Mouse (Mus musculus) spleen, adult 2 months (tissue): Measurements from ENCODE around the gene Ube2v1. TPM values are rescaled to one million over a fixed set of nuclear protein-coding genes. Genes with fewer than 3 reads are reported as not detected.
A peak's percentile ranks its signal among the peaks of the same experiment; 100 is the strongest.

Source experiments
- DNase-seq, 2 experiments: peaks; one replicate each; pipeline versions ENCODE4 v3.0.0 to v3.0.0-alpha.2; 2012 to 2021; ENCODE audit warnings: low spot score in 2 of 2, low read depth in 1 of 2
- H3K27ac ChIP-seq: fragments of 200-500 bp; 2 replicates; pipeline ENCODE4 v1.5.1; 2012; ENCODE audit warnings: low read length, inconsistent platforms; ENCODE audit not compliant: insufficient read depth
- H3K27me3 ChIP-seq: fragments of 200-500 bp; 2 replicates; pipeline ENCODE4 v1.6.1; 2012; ENCODE audit warnings: mild to moderate bottlenecking, moderate library complexity, low read length, inconsistent platforms; ENCODE audit not compliant: control insufficient read depth, insufficient read depth
- H3K36me3 ChIP-seq: fragments of 200-500 bp; 2 replicates; pipeline ENCODE4 v1.6.1; 2012; ENCODE audit warnings: mild to moderate bottlenecking, low read length, inconsistent platforms; ENCODE audit not compliant: control insufficient read depth, insufficient read depth
- H3K4me1 ChIP-seq: fragments of 200-500 bp; 2 replicates; pipeline ENCODE4 v1.6.1; 2011; ENCODE audit warnings: inconsistent platforms; ENCODE audit not compliant: control insufficient read depth, insufficient read depth, insufficient read length
- H3K4me3 ChIP-seq: fragments of 200-500 bp; 2 replicates; pipeline ENCODE4 v1.5.1; 2011; ENCODE audit warnings: mild to moderate bottlenecking, inconsistent platforms; ENCODE audit not compliant: insufficient read depth, insufficient read length; ENCODE audit errors: extremely low read depth
- CTCF ChIP-seq: fragments of 200-500 bp; IDR thresholded peaks from 2 replicates; pipeline ENCODE4 v1.5.1; 2011; ENCODE audit warnings: mild to moderate bottlenecking, inconsistent platforms; ENCODE audit not compliant: insufficient read depth, insufficient read length, insufficient replicate concordance; ENCODE audit errors: extremely low read depth
- POLR2A ChIP-seq: fragments of 200-500 bp; IDR thresholded peaks from 2 replicates; pipeline ENCODE4 v1.6.1; 2011; ENCODE audit warnings: low read depth, low read length, inconsistent platforms
- WGBS: fragments of 180-500 bp; shearing (Covaris S2); methylation state at CpG from one replicate; pipeline ENCODE4 v1.1.7; 2018; 5-methylcytosine and 5-hydroxymethylcytosine counted together
- polyA plus RNA-seq: library from polyadenylated mRNA; depleted of rRNA; stranded (reverse); fragments of >200 nt; gene quantifications from 2 replicates; pipeline ENCODE4 v1.2.3, GENCODE M21; 2012

Ube2v1 gene
- polyA plus RNA-seq, 1 experiment, result 85.2 TPM

DNA sequence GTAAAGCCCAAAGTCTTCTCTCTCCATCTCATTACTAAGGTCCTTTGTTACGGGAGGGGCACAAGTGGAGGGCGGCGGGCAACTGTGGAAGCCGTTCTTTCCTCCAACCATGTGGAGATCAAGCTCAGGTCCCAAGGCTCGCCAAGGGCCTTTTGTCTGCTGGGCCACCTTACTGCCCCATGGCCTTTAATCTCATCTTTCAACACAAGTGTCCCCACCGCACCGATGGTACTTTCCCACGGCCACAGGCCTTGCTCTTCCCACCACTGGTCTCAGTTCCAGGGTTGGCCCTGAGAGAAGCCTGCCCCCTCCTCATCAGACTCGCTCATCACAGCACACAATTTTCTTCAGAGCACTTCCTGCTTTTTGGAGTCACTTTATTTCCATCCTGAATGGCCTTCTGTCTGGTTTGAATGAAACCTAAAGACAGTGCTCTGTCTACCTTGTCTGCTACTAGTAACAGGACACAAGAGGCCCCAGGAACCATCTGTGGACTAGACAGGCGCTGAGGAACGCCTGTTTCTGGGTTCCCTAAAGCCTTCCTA lies 2.2 kb downstream of the Ube2v1 start:
- DNase-seq, result no peak
- H3K27ac ChIP-seq, result peak overlapping the region; percentile 43; the same call in 1 of the 2 replicates
- TF ChIP-seq CTCF (no peak), POLR2A (no peak)
- WGBS, result 79% methylated on average over 11 of the region's 11 CpGs
- no peak overlapping the region for H3K4me3 ChIP-seq
- no peaks in the 10 kb centered on the region for H3K36me3 ChIP-seq
- H3K4me1 ChIP-seq, result peaks cover 20% of the 10 kb centered on the region; the same call in 1 of the 2 replicates
- no peaks in the 10 kb centered on the region for H3K27me3 ChIP-seq

DNA sequence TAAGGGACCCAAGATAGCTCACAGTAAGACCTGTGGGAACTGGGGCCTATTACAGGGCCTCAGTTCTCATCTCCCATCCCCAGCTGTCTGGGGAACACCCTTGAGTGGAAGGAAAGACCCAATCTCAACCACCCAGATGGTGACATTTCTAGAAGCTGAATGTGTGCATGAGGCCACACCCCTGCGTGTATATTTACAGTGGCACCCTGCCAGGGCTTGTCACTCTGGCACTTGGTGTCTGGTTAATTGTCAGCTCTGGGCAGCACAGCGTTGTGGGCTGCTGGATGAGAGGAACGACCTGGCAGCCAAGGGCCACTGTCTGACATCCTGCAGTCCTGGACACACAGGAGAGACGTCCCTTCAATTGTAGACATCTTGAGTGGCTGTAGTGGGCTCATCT lies 3.0 kb downstream of the Ube2v1 start:
- no peaks in the 10 kb centered on the region for H3K27me3 ChIP-seq
- peak overlapping the region; percentile 25; the same call in 1 of the 2 replicates for H3K27ac ChIP-seq
- peaks cover 18% of the 10 kb centered on the region; the same call in 1 of the 2 replicates for H3K4me1 ChIP-seq
- no peaks in the 10 kb centered on the region for H3K36me3 ChIP-seq
- DNase-seq, result no peak
- 61% methylated on average over 4 of the region's 4 CpGs for WGBS
- TF ChIP-seq CTCF (no peak), POLR2A (no peak)
- no peak overlapping the region for H3K4me3 ChIP-seq

DNA sequence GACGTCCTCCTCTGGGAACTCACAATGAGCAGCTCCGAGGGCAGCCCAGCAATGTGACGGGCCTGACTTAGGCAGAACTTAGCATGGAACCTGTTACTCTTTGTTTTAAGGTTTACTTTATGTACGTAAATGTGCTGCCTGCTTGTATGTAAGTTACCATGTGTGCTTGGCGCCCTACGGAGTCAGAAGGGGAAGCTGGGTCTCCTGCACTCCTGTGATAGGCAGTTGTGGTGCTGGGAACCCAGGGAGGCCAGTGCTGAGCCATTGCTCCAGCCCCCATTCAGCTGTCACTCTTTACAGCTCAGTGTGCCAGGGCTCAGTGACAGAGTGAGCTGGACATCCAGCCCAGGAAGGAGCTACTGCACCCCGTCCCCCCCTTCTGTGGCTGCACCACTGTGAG lies 4.9 kb downstream of the Ube2v1 start:
- peaks cover 19% of the 10 kb centered on the region; the same call in 1 of the 2 replicates for H3K4me1 ChIP-seq
- no peaks in the 10 kb centered on the region for H3K36me3 ChIP-seq
- no peak for TF ChIP-seq POLR2A
- no peak for TF ChIP-seq CTCF
- 83% methylated on average over 7 of the region's 7 CpGs for WGBS
- H3K4me3 ChIP-seq, result no peak overlapping the region
- no peaks in the 10 kb centered on the region for H3K27me3 ChIP-seq
- no peak for DNase-seq
- H3K27ac ChIP-seq, result no peak overlapping the region

DNA sequence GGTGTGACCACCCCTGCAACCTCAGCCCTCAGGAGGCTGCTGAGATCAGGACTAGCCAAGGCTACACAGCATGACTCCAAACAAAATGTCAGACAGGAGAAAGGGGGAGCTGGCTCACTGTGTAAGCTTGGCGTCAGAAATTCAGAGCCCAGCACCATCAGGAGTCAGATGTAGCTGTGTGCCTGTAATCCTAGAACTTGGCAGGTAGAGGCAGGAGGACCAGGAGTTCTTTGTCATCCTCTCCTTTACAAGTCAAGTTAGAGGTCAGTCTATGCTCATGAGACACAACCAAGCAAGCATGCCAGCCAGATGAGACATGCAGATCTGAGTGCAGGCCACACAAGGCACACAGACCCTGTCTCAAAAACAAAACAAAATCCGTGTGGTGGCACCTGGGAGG lies 6.2 kb downstream of the Ube2v1 start:
- no peak for TF ChIP-seq POLR2A
- no peak for TF ChIP-seq CTCF
- Histone ChIP-seq H3K27ac (no peak overlapping the region), H3K36me3 (no peaks in the 10 kb centered on the region), H3K4me1 (peaks cover 31% of the 10 kb centered on the region; the same call in 1 of the 2 replicates), H3K27me3 (no peaks in the 10 kb centered on the region), H3K4me3 (no peak overlapping the region)
- 77% methylated on average over 2 of the region's 2 CpGs for WGBS
- DNase-seq, result no peak

DNA sequence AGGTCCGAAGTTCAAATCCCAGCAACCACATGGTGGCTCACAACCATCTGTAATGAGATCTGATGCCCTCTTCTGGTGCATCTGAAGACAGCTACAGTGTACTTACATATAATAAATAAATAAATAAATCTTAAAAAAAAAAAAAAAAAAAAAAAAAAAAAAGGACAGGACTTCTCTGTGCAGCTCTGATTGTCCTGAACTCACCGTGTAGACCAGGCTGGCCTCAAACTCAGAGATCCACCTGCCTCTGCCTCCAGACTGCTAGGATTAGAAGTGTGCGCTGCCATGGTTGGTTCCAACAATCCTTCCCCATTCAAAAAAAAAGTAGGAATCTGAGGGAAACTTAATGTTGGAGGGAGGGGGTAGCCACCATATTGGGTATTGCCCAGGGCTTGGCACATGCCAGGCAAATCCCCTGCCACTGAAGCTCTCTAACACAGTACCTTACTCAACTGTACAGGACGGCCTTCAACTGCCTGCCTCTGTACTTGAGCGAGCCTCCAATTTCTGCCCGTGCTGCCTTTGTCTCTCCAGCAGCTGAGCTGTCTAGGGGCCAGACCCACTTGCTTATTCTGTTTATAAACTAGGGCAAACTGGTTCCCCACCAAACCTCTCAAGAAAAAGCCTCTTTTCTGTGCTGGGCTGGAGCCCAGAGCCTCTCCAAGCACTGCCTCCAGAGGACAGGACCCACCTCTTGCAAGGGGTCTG lies 7.4 kb downstream of the Ube2v1 start:
- peaks cover 22% of the 10 kb centered on the region; the same call in 1 of the 2 replicates for H3K4me1 ChIP-seq
- no peaks in the 10 kb centered on the region for H3K36me3 ChIP-seq
- no peak for DNase-seq
- H3K27ac ChIP-seq, result no peak overlapping the region
- no peaks in the 10 kb centered on the region for H3K27me3 ChIP-seq
- WGBS, result 93% methylated on average over 6 of the region's 6 CpGs
- TF ChIP-seq CTCF, result no peak
- TF ChIP-seq POLR2A, result no peak
- no peak overlapping the region for H3K4me3 ChIP-seq

DNA sequence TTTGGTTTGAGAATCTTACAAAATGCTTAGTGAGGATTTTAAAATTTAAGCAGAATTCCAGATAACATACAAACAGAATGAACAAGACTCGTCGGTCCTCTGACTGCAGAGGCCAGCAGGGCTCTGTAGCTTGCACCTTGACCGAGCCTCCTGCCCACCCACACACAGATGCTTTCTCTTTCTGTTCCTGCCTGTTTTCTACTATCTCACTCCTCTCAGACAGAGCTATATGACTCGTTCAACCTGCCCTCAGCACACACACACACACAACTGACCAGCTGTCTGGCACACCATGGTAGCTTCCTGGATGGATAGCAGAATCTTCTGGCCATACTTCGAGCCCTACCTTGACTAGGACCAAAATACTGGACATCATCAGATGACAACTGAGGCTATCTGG lies 8.9 kb downstream of the Ube2v1 start:
- 43% methylated on average over 5 of the region's 5 CpGs for WGBS
- 0 out of 2 replicates have a peak, but pooled peaks cover under 1% of the 10 kb centered on the region for H3K36me3 ChIP-seq
- H3K27ac ChIP-seq, result peak overlapping the region; percentile 44; the same call in 1 of the 2 replicates
- DNase-seq, result no peak
- H3K4me1 ChIP-seq, result peaks cover 22% of the 10 kb centered on the region; the same call in 1 of the 2 replicates
- no peak overlapping the region for H3K4me3 ChIP-seq
- no peaks in the 10 kb centered on the region for H3K27me3 ChIP-seq
- no peak for TF ChIP-seq CTCF
- no peak for TF ChIP-seq POLR2A

DNA sequence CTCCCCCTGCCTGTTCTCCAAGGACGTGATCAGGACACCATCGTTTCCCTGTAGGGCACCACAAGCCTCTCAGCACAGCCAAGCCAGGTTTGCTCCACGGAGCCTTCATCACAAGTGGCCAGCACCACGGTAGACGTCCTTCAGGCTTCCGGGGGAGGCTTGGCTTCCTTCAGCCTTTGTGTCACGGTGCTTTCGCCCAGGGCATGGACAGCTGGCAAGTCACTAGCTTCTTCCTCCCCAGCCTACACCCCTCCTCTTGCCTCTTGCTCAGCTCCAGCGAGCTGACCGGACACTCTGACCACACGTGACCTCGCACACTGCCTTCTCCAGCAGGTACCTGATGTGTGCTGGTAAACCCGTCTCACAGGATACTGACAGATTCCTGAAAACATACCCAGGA lies 9.5 kb downstream of the Ube2v1 start:
- 87% methylated on average over 13 of the region's 13 CpGs for WGBS
- H3K4me1 ChIP-seq, result peaks cover 22% of the 10 kb centered on the region; the same call in 1 of the 2 replicates
- TF ChIP-seq POLR2A, result no peak
- no peak for TF ChIP-seq CTCF
- no peak overlapping the region for H3K27ac ChIP-seq
- no peak overlapping the region for H3K4me3 ChIP-seq
- peaks cover 5% of the 10 kb centered on the region for H3K36me3 ChIP-seq
- no peaks in the 10 kb centered on the region for H3K27me3 ChIP-seq
- no peak for DNase-seq
